Mouse (Mus musculus): ENCODE data around the gene Zbtb38. TPM values are rescaled to one million over a fixed set of nuclear protein-coding genes. Genes with fewer than 3 reads are reported as not detected.

Gene Zbtb38
- polyA plus RNA-seq, 1 experiment from 2014 or later, result 29.8 TPM

DNA sequence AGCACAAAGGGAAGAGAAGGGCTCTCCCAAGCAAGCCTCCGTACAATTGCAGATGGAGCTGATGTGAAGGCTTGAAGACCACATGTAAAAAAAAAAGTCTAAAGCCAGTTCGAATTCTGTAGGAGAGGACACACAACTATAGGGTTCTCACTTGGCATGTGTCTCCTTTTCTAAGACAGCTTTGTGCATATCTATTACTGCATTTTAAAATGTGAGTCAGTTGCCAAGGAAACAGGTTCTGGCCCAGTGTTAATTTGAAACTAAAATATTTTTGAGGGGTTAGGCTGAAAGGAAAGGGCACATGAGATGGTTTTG is 22.4 kb downstream of the Zbtb38 start:
- peaks cover 63% of the 10 kb centered on the region for H3K4me1 ChIP-seq (replicated peaks)
- ATAC-seq (replicated peaks; ENCODE audit: insufficient number of reproducible peaks, insufficient read depth, low FRiP score, low read depth), result no peak
- H3K27me3 ChIP-seq, result no peaks in the 10 kb centered on the region
- peak overlapping the region; percentile 51; the same call in 1 of the 2 replicates for H3K27ac ChIP-seq
- WGBS, result 76% methylated on average over 2 of the region's 2 CpGs
- no peaks in the 10 kb centered on the region for H3K36me3 ChIP-seq
- H3K9ac ChIP-seq, result no peak overlapping the region
- no peaks in the 10 kb centered on the region for H3K9me3 ChIP-seq (replicated peaks)
- H3K4me2 ChIP-seq, result no peak overlapping the region
- no peak overlapping the region for H3K4me3 ChIP-seq

DNA sequence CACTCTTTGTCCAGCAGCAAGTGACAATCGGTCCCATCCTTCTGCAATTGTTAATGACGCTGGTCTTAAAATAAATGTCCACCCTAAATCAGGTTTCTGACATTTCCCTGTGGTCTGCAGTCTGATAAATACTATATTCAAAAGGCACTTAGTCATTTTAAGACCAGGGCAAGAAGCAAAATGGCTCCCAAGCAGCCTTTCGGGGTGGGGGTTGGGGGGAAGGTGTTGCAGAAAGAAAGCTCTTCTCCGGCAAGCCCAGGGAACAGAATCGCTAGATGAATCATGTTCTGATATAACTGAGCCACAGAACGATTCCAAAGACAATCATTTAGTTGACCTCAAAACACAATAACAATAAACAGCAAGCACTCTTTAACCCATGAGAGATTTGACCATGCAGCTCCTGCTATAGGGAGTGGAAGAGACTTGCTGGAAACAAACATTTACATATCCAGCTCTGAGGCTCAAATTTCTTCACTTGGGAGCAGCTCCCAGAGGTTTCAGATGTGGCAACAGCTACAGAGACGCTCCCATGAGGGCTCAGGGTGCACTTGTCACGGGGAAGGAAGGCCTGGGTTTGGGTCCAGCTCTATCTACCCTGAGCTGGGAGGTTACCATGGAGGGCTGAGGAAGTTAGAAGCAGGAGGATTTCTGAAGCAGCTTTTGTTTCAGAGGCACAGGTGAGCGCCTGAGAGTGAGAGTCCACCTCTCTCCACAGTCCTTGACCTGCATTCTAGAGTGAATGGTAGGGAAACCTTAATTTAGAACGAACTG is 22.9 kb downstream of the Zbtb38 start:
- no peak for ATAC-seq (replicated peaks; ENCODE audit: insufficient number of reproducible peaks, insufficient read depth, low FRiP score, low read depth)
- Histone ChIP-seq H3K9me3 (replicated peaks) (no peaks in the 10 kb centered on the region), H3K27me3 (no peaks in the 10 kb centered on the region), H3K27ac (peak overlapping the region; percentile 51; the same call in 1 of the 2 replicates), H3K9ac (no peak overlapping the region), H3K4me1 (replicated peaks) (peaks cover 59% of the 10 kb centered on the region), H3K4me2 (no peak overlapping the region), H3K36me3 (no peaks in the 10 kb centered on the region), H3K4me3 (no peak overlapping the region)
- WGBS, result 69% methylated on average over 10 of the region's 10 CpGs

DNA sequence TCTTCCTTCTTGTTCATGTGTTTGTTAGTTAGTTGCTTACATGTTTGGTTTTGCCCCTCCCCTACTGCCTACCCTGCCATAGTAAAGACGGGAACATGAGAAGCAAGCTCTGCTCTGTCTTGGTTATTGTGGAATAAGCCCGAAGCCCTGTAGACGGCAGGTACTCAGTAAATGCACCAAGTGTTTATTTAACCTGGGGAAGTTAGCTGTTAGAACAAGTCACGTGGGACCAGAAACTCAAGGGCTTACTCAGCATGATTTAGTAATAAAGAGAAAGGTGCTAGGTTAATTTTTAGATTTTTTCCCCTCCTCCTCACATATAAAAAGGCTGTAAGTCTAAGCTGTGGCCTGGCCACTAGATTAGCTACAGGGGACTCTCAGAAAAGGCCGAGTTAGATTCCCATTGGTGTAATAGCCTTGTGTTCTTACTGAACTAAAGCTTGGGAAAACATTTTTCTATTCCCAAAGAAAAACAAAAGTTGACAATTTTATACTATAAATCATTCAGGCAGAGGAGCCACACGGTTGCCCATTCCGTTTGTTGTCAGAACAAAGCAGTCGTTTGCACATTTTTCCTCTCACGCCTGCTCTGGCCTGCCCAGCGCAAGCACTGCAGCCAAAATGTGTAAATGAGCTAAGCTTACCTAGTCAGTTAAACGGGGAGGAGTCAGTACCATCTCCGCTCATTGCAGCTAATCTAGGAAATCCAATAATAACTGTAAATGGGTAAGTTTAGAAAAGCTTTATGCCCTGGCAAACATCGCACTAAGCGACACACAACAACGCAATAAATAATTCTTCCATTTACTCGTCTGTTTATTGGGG is 24.1 kb downstream of the Zbtb38 start:
- H3K4me3 ChIP-seq, result no peak overlapping the region
- no peaks in the 10 kb centered on the region for H3K27me3 ChIP-seq
- WGBS, result 74% methylated on average over 16 of the region's 16 CpGs
- no peak overlapping the region for H3K4me2 ChIP-seq
- no peak for ATAC-seq (replicated peaks; ENCODE audit: insufficient number of reproducible peaks, insufficient read depth, low FRiP score, low read depth)
- peaks cover 54% of the 10 kb centered on the region for H3K4me1 ChIP-seq (replicated peaks)
- H3K36me3 ChIP-seq, result no peaks in the 10 kb centered on the region
- H3K9ac ChIP-seq, result no peak overlapping the region; the same call in 1 of the 2 replicates
- H3K9me3 ChIP-seq (replicated peaks), result no peaks in the 10 kb centered on the region
- H3K27ac ChIP-seq, result peak overlapping the region; percentile 79

DNA sequence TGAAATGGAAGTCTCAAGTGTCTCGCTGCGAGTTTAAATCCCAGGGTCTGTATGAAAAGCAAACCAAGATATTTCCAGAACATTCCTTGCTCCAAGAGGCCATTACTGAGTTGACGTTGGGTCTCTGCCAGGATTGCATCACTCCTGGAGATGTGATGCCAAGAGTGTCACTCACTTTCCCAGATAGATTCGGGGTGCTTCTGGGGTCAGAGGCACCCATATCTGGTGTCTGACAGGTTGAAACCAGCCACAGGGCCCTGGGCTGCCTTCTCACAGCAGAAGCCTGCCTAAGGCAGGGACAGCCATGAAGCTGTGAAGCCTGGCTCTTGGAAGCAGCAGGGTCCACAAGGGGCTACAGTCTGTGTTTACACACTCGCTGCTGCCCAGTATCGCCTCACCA is 24.9 kb downstream of the Zbtb38 start:
- H3K27me3 ChIP-seq, result no peaks in the 10 kb centered on the region
- H3K4me1 ChIP-seq (replicated peaks), result peaks cover 51% of the 10 kb centered on the region
- H3K9me3 ChIP-seq (replicated peaks), result no peaks in the 10 kb centered on the region
- H3K4me2 ChIP-seq, result no peak overlapping the region
- peak overlapping the region; percentile 79 for H3K27ac ChIP-seq
- H3K36me3 ChIP-seq, result no peaks in the 10 kb centered on the region
- ATAC-seq (replicated peaks; ENCODE audit: insufficient number of reproducible peaks, insufficient read depth, low FRiP score, low read depth), result peak; percentile 77
- WGBS, result 42% methylated on average over 6 of the region's 6 CpGs
- H3K4me3 ChIP-seq, result no peak overlapping the region
- H3K9ac ChIP-seq, result no peak overlapping the region

DNA sequence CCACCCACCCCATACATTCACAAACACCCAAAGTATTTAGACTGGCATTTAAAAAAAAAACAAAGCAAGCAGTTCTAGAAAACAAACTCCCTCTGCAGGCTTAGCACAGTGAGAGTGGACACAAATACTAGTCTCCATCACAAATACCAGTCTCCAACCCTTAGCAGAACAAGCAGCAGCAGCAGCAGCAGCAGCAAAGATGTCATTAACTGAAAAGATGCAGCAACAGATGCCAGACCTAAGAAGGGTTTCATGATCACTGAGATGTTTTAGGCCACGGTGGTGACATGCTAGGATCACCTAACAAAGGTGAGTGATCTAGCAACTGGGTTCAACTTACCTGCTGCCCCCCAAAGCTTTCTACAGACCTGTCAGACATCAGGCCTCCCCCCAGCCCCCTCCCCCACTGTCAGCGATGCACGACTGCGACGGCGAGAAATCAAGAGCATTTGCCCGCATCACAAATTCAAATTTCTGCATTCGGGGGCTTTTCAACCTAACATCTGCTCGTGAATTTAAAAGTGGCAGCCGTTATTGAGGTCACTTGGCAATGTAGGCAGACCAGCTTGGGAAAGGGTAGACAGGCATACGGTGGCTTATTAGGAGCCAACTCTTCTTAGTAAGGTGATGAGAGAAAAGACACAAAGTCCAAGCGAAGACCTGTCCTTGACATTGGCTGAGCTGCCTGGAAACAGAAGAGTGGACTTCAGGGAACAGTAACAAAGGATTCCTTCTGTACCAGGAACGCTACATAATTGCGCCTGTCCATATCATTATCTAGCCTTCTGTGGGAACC is 26.1 kb downstream of the Zbtb38 start:
- H3K27ac ChIP-seq, result peak overlapping the region; percentile 79
- no peak for ATAC-seq (replicated peaks; ENCODE audit: insufficient number of reproducible peaks, insufficient read depth, low FRiP score, low read depth)
- no peaks in the 10 kb centered on the region for H3K9me3 ChIP-seq (replicated peaks)
- no peaks in the 10 kb centered on the region for H3K36me3 ChIP-seq
- H3K4me1 ChIP-seq (replicated peaks), result peaks cover 45% of the 10 kb centered on the region
- WGBS, result 62% methylated on average over 14 of the region's 14 CpGs
- H3K4me2 ChIP-seq, result no peak overlapping the region
- no peak overlapping the region for H3K9ac ChIP-seq
- no peak overlapping the region for H3K4me3 ChIP-seq
- H3K27me3 ChIP-seq, result no peaks in the 10 kb centered on the region

DNA sequence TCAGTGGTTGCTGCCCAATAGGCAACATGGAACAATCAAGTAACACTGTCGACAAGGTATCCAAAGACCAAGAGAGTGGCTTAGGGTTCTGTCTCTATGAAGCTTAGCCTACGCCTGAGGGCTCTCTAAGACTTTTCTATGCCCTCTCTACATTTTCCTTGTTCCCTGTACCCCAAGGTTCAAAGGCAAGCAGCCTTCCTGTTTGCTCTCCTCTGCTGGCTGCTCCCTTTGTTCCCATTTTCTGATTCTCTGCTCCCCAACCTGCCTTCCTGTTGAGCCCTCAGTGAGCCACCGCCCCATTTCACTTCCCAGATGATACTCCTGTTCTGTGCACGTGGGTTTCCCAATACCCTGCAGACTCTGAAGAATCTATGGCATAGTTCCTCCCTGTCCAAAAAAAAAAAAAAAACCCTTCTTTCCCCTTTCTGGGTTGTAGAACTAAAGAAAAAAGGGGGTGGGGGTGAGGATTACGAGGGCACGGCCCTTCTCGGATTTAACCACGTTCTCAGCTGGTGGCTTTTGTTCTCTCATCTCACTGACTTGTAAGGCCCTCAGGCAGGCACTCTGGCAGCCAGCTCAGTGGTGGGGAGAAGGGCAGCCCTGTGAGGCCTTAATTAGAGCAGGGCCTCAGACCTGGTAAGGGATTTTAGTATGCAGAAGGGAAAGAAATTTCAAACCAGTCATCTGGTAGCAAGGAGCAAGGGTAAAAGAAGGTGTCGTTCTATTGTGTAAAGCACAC is 26.9 kb downstream of the Zbtb38 start:
- Histone ChIP-seq H3K36me3 (no peaks in the 10 kb centered on the region), H3K4me1 (replicated peaks) (peaks cover 50% of the 10 kb centered on the region), H3K27ac (peak overlapping the region; percentile 45; the same call in 1 of the 2 replicates), H3K4me3 (no peak overlapping the region), H3K9ac (no peak overlapping the region), H3K4me2 (no peak overlapping the region), H3K27me3 (no peaks in the 10 kb centered on the region), H3K9me3 (replicated peaks) (no peaks in the 10 kb centered on the region)
- WGBS, result 46% methylated on average over 9 of the region's 9 CpGs
- no peak for ATAC-seq (replicated peaks; ENCODE audit: insufficient number of reproducible peaks, insufficient read depth, low FRiP score, low read depth)

DNA sequence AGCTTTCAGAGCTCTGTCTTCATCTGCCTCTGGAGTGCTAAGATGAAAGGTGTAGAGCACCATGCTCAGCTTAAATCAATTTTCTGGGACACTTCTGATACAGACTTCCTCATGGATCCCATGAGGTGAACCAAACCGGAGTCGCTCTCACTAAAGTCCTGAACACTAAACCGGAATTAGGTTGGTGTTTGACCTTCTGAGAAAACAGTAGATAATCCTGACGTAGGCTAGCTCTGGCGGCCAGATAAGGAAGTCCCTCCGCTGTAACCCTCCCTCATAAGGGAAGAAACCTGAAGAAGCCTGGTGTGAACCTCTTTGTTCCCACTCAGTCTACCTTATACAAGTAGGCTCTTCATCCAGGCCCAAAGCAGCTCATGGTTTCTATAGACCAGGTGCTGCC is 29.0 kb downstream of the Zbtb38 start:
- no peak for ATAC-seq (replicated peaks; ENCODE audit: insufficient number of reproducible peaks, insufficient read depth, low FRiP score, low read depth)

DNA sequence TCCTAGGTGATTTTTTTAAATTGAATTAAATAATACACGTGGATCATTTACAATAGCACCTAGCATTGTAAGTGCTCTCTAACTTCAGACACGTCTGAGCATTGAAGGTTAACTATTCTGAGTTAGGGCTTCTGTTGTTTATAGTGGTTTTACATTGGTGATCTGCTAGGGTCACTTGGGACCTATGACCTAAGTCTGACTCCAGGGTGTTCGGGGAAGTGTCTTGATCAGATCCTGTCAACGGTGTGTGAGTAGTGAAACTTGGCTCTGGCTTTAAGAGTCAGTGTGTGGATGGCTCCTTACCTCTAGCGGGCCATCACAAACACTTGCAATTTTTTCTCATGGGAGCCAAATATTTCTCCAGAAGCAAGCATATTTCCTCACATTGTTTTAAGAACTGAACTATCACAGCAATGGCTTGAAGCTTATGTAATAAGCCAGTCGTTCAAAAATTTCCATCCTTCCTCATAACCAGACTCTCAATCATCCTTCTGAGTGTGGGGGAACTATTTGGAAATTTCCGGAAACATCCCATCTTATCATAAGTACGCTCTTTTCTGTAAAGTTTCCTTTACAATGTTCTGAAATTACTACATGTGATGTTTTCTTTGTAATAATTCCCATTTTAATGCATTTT is 31.4 kb downstream of the Zbtb38 start:
- peaks cover 3% of the 10 kb centered on the region; the same call in 1 of the 2 replicates for H3K36me3 ChIP-seq
- 65% methylated on average over 8 of the region's 8 CpGs for WGBS
- no peak for ATAC-seq (replicated peaks; ENCODE audit: insufficient number of reproducible peaks, insufficient read depth, low FRiP score, low read depth)
- no peaks in the 10 kb centered on the region for H3K9me3 ChIP-seq (replicated peaks)
- no peak overlapping the region for H3K9ac ChIP-seq
- H3K4me1 ChIP-seq (replicated peaks), result peaks cover 39% of the 10 kb centered on the region
- H3K27me3 ChIP-seq, result no peaks in the 10 kb centered on the region
- H3K4me2 ChIP-seq, result no peak overlapping the region
- H3K4me3 ChIP-seq, result no peak overlapping the region
- peak overlapping the region; percentile 98 for H3K27ac ChIP-seq

More for the DNA sequence above, 29.0 kb downstream of the Zbtb38 start:
- no peaks in the 10 kb centered on the region for H3K27me3 ChIP-seq
- 62% methylated on average over 6 of the region's 6 CpGs for WGBS
- H3K36me3 ChIP-seq, result no peaks in the 10 kb centered on the region
- H3K4me2 ChIP-seq, result no peak overlapping the region
- no peak overlapping the region for H3K4me3 ChIP-seq
- H3K4me1 ChIP-seq (replicated peaks), result peaks cover 48% of the 10 kb centered on the region
- H3K9ac ChIP-seq, result no peak overlapping the region
- no peak overlapping the region for H3K27ac ChIP-seq
- H3K9me3 ChIP-seq (replicated peaks), result no peaks in the 10 kb centered on the region

DNA sequence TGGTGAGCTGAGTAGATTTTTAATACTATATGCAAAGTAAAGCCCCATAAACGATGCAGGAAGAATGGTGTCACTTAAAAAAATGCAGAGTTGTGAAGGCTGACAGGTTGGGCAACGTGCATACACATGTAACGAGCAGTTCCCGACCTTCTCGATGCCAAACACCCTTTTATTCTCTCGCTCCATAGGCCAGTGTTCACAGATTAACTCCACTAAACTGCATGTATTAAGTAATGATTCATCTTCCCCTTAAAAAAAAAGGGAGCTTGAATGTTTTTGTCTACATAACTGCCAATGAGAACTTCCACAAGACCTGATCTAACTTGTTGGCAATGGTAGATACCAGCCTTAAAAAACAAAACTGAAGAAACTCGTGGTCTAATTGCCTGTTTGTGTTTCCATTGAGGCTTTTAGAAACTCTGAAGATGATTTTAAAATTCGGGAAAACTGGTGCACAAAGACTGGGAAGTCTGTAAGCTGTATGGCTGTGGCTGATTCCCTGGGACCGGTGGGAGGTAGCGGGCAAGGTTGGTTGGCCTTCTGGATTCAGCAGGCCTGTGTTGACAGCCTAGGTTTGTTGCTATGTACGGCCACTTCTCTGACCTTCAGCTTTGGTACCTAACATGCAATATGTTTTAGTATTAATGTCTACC is 32.0 kb downstream of the Zbtb38 start:
- H3K9ac ChIP-seq, result peak overlapping the region; percentile 97
- H3K4me3 ChIP-seq, result peak overlapping the region; percentile 85; the same call in 1 of the 2 replicates
- H3K27ac ChIP-seq, result peak overlapping the region; percentile 98
- peaks cover 3% of the 10 kb centered on the region; the same call in 1 of the 2 replicates for H3K36me3 ChIP-seq
- ATAC-seq (replicated peaks; ENCODE audit: insufficient number of reproducible peaks, insufficient read depth, low FRiP score, low read depth), result no peak
- peak overlapping the region; percentile 79 for H3K4me2 ChIP-seq
- no peaks in the 10 kb centered on the region for H3K27me3 ChIP-seq
- no peaks in the 10 kb centered on the region for H3K9me3 ChIP-seq (replicated peaks)
- 59% methylated on average over 11 of the region's 11 CpGs for WGBS
- H3K4me1 ChIP-seq (replicated peaks), result peaks cover 35% of the 10 kb centered on the region
